8 mouse cellular contexts compared by ENCODE assay signal in the genomic region with DNA sequence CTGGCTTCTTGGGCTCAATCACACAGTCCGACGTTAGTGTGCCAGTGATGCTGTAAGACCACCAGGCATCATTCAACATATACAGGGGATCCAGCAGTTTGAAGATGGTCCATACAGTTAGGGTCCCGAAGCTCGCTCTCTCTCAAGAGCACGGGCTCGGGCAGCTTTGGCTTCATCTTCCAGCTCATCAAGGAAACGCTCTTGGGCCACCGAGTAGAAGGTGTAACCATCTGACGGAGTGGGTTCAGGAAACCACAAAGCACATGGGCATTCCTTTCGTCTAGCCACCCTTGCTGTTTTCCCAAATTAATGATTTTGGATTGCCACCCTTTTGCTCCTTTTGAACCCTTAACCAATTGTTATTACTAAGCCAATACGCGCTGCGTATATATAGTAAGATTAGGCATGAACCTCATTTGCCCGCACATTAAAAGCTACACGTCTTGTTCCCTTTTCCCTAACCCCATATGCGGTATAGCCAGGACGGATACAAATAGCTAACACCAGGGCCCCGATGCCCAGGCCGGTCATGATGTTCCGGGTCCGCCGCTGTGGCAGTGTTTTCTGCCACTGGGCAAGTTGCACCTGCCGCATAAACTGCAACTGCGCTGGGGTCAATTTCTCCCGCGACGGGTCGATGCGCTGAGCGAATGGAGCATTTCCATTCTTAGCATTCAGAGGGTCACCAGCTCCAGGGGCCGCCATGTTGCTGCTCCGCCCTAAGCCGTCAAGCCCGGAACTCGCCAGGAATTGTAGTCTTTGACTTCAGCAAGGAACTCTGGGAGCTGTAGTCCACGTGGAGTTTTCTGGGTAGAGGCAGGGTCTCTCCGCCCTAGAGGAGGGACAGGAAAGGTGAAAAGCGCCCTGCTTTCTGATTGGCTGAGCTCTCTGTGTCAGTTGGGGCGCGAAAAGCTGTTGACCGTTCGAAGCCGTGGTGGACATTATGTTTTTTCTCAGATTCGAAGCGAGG. TPM values are rescaled to one million over a fixed set of nuclear protein-coding genes. Genes with fewer than 3 reads are reported as not detected.
A peak's percentile ranks its signal among the peaks of the same experiment; 100 is the strongest.
DNase-seq lines count a peak whose midpoint lies in the region; ATAC-seq and TF ChIP-seq lines count a peak whose summit lies in the region.

Gene Cntd1 (plus strand): TSS at position 790 of the 970 bp plus-strand sequence.
Gene Coa3 (minus strand): TSS at position 892 of the 970 bp plus-strand sequence.

- 12% methylated on average over 45 of the region's 45 CpGs for WGBS in forebrain, embryonic 10.5 days
- WGBS in heart, embryonic 15.5 days = 7% methylated on average over 45 of the region's 45 CpGs
- WGBS in liver, embryonic 12.5 days (ENCODE audit: insufficient replicate concordance) = 3% methylated on average over 45 of the region's 45 CpGs
- WGBS in stomach, embryonic 14.5 days = 6% methylated on average over 45 of the region's 45 CpGs

- H3K4me3 ChIP-seq in E14TG2a.4 (replicated peaks; ENCODE audit: low read length) = peak within 1 kb of the TSS; percentile 96
- peak within 1 kb of the TSS; percentile 89 for H3K4me3 ChIP-seq in forebrain, embryonic 10.5 days
- peak within 1 kb of the TSS; percentile 69 for H3K4me3 ChIP-seq in heart, embryonic 15.5 days
- peak within 1 kb of the TSS; percentile 85 for H3K4me3 ChIP-seq in liver, embryonic 12.5 days
- peak within 1 kb of the TSS; percentile 70 for H3K4me3 ChIP-seq in stomach, embryonic 14.5 days (ENCODE audit: low read depth, low read length)

- H3K4me1 ChIP-seq in E14TG2a.4 (replicated peaks; ENCODE audit: low read depth, low read length) = peaks cover 55% of the 10 kb centered on the region
- peaks cover 48% of the 10 kb centered on the region for H3K4me1 ChIP-seq in forebrain, embryonic 10.5 days
- H3K4me1 ChIP-seq in heart, embryonic 15.5 days (replicated peaks) = peaks cover 26% of the 10 kb centered on the region
- peaks cover 38% of the 10 kb centered on the region for H3K4me1 ChIP-seq in liver, embryonic 12.5 days
- H3K4me1 ChIP-seq in stomach, embryonic 14.5 days (ENCODE audit: control insufficient read depth, insufficient read depth, low read length) = peaks cover 17% of the 10 kb centered on the region

- peaks cover 16% of the 10 kb centered on the region for H3K36me3 ChIP-seq in E14TG2a.4 (ENCODE audit: insufficient read depth, low read length)
- H3K36me3 ChIP-seq in forebrain, embryonic 10.5 days (replicated peaks) = peaks cover 18% of the 10 kb centered on the region
- H3K36me3 ChIP-seq in heart, embryonic 15.5 days = no peaks in the 10 kb centered on the region; the same call in 1 of the 2 replicates
- H3K36me3 ChIP-seq in liver, embryonic 12.5 days = peaks cover 22% of the 10 kb centered on the region
- peaks cover 2% of the 10 kb centered on the region; the same call in 1 of the 2 replicates for H3K36me3 ChIP-seq in stomach, embryonic 14.5 days (ENCODE audit: control insufficient read depth, insufficient read depth, low read length)

- H3K9me3 ChIP-seq in E14TG2a.4 (ENCODE audit: low read length) = no peaks in the 10 kb centered on the region
- no peaks in the 10 kb centered on the region for H3K9me3 ChIP-seq in forebrain, embryonic 10.5 days
- no peaks in the 10 kb centered on the region for H3K9me3 ChIP-seq in heart, embryonic 15.5 days (replicated peaks)
- no peaks in the 10 kb centered on the region for H3K9me3 ChIP-seq in liver, embryonic 12.5 days (replicated peaks)
- no peaks in the 10 kb centered on the region for H3K9me3 ChIP-seq in stomach, embryonic 14.5 days (ENCODE audit: control insufficient read depth, low read depth, low read length)

- H3K27me3 ChIP-seq in E14TG2a.4 (ENCODE audit: insufficient read depth, low read length) = peaks cover 50% of the 10 kb centered on the region
- peaks cover 62% of the 10 kb centered on the region for H3K27me3 ChIP-seq in forebrain, embryonic 10.5 days (ENCODE audit: poor library complexity, severe bottlenecking)
- H3K27me3 ChIP-seq in heart, embryonic 15.5 days = peaks cover 3% of the 10 kb centered on the region; the same call in 1 of the 2 replicates
- H3K27me3 ChIP-seq in liver, embryonic 12.5 days (replicated peaks) = peaks cover 6% of the 10 kb centered on the region; the same call in 1 of the 2 replicates
- H3K27me3 ChIP-seq in stomach, embryonic 14.5 days (ENCODE audit: control insufficient read depth, insufficient read depth, low read length) = no peaks in the 10 kb centered on the region

- peak within 1 kb of the TSS; percentile 76 for H3K9ac ChIP-seq in heart, embryonic 15.5 days
- peak within 1 kb of the TSS; percentile 83 for H3K9ac ChIP-seq in liver, embryonic 12.5 days
- peak within 1 kb of the TSS; percentile 45 for H3K9ac ChIP-seq in stomach, embryonic 14.5 days (replicated peaks; ENCODE audit: low read depth, low read length)

- TF ChIP-seq CTCF in E14TG2a.4 (conservative IDR thresholded peaks at IDR 0.05; ENCODE audit: low read length) = no peak

- peak; percentile 80 for DNase-seq in c-Kit-positive CD71-negative TER-119-negative erythroid progenitor cells, embryonic 14.5 days (ENCODE audit: low read depth)
- peak; percentile 89 for DNase-seq in forebrain, embryonic 10.5 days (ENCODE audit: extremely low spot score, low spot score)
- peak; percentile 93 for DNase-seq in kidney, postnatal 14 days
- peak; percentile 53 to 69 for DNase-seq in natural killer cell, adult 2 months (ENCODE audit: low spot score in 2 of 2)

- ATAC-seq in heart, embryonic 15.5 days (replicated peaks; ENCODE audit: insufficient number of reproducible peaks, insufficient read depth, low FRiP score, low read depth) = peak; percentile 95
- ATAC-seq in liver, embryonic 12.5 days = peak; percentile 94
- peak; percentile 94 for ATAC-seq in stomach, embryonic 14.5 days (ENCODE audit: insufficient number of reproducible peaks, insufficient read depth, low FRiP score, low read depth)

- peak within 1 kb of the TSS; percentile 80 for H3K4me2 ChIP-seq in heart, embryonic 15.5 days
- peak within 1 kb of the TSS; percentile 88 for H3K4me2 ChIP-seq in liver, embryonic 12.5 days
- peak within 1 kb of the TSS; percentile 95 for H3K4me2 ChIP-seq in stomach, embryonic 14.5 days (replicated peaks; ENCODE audit: low read depth, low read length)

- H3K27ac ChIP-seq in forebrain, embryonic 10.5 days = peak within 1 kb of the TSS; percentile 89
- H3K27ac ChIP-seq in heart, embryonic 15.5 days = peak within 1 kb of the TSS; percentile 80
- H3K27ac ChIP-seq in liver, embryonic 12.5 days = peak within 1 kb of the TSS; percentile 84
- peak within 1 kb of the TSS; percentile 62 for H3K27ac ChIP-seq in stomach, embryonic 14.5 days (ENCODE audit: low read length)

RNA-seq across cellular contexts. Expression of gene Cntd1, which starts in this region (rescaled TPM):
- polyA plus RNA-seq in forebrain, embryonic 10.5 days (2016; fragmentation: Nextera tagmentation; extraction: Ambion mirVana) = 0.77 and 1.0 TPM in 2 replicates
- 0.61 and 0.68 TPM in 2 replicates for polyA plus RNA-seq in heart, embryonic 15.5 days (2015; fragmentation: Nextera tagmentation; extraction: Ambion mirVana)
- 0.74 and 1.3 TPM in 2 replicates for polyA plus RNA-seq in liver, embryonic 12.5 days (2016; fragmentation: Nextera tagmentation; extraction: Ambion mirVana)
- polyA plus RNA-seq in stomach, embryonic 14.5 days (2014; fragmentation: Nextera tagmentation; extraction: Ambion mirVana) = 0.87 and 1.6 TPM in 2 replicates

RNA-seq across cellular contexts. Expression of gene Coa3, which starts in this region (rescaled TPM):
- polyA plus RNA-seq in forebrain, embryonic 10.5 days (2016; fragmentation: Nextera tagmentation; extraction: Ambion mirVana) = 186 and 194 TPM in 2 replicates
- polyA plus RNA-seq in heart, embryonic 15.5 days (2015; fragmentation: Nextera tagmentation; extraction: Ambion mirVana) = 151 and 169 TPM in 2 replicates
- polyA plus RNA-seq in liver, embryonic 12.5 days (2016; fragmentation: Nextera tagmentation; extraction: Ambion mirVana) = 144 and 150 TPM in 2 replicates
- 207 and 215 TPM in 2 replicates for polyA plus RNA-seq in stomach, embryonic 14.5 days (2014; fragmentation: Nextera tagmentation; extraction: Ambion mirVana)

Comparison
In these comparisons a context has a peak if more than half of its experiments do, and no peak if none do; other contexts are left out.
1. Peak in every context shown above with its lines: DNase-seq, ATAC-seq, H3K4me3 ChIP-seq and H3K27ac ChIP-seq.